ENCODE assay signal across 8 mouse cellular contexts in genomic region chr14:17402751-17403479, GRCm38 (mm10).
A peak's percentile ranks its signal among the peaks of the same experiment; 100 is the strongest.
DNase-seq lines count a peak whose midpoint lies in the region; ATAC-seq and TF ChIP-seq lines count a peak whose summit lies in the region.

No protein-coding gene starts in this region.

- intact Hi-C loops in gastrocnemius, postnatal 14 days (cut with DNase I; ENCODE audit: low total_unique reads) = no loop called here

- peaks cover 3% of the 10 kb centered on the region; the same call in 1 of the 2 replicates for H3K4me1 ChIP-seq in E14TG2a.4 (replicated peaks; ENCODE audit: low read depth, low read length)
- H3K4me1 ChIP-seq in kidney, postnatal 0 days (replicated peaks; ENCODE audit: insufficient read depth, low read length) = no peaks in the 10 kb centered on the region
- H3K4me1 ChIP-seq in lung, adult 2 months (ENCODE audit: control insufficient read depth, insufficient read depth, low read length) = no peaks in the 10 kb centered on the region; the same call in 1 of the 2 replicates

- 32% methylated on average over 7 of the region's 7 CpGs for WGBS in kidney, postnatal 0 days
- WGBS in lung, adult 2 months = 40% methylated on average over 7 of the region's 7 CpGs

- no peak for TF ChIP-seq POLR2A in lung, adult 2 months (IDR thresholded peaks at IDR 0.05; ENCODE audit: borderline replicate concordance, extremely low read depth, low read depth, low read length)

- DNase-seq in B cell, adult 2 months = peak; percentile 44 to 51
- peak; percentile 5 for DNase-seq in cerebellum, adult 9-11 months
- peak; percentile 5 for DNase-seq in gastrocnemius, postnatal 14 days
- peak; percentile 90 for DNase-seq in kidney, postnatal 0 days (ENCODE audit: low spot score)
- no peak for DNase-seq in lung, adult 2 months
- DNase-seq in urinary bladder, postnatal 10 days (ENCODE audit: low spot score) = no peak

- ATAC-seq in kidney, postnatal 0 days (replicated peaks; ENCODE audit: low FRiP score, low read depth) = peak; percentile 80
- peak; percentile 76 for ATAC-seq in neutrophil, adult 5-6 weeks (ENCODE audit: extremely low read depth, insufficient number of reproducible peaks, low FRiP score, poor library complexity, severe bottlenecking)

- no peak overlapping the region for H3K4me2 ChIP-seq in kidney, postnatal 0 days (ENCODE audit: low read length)

- H3K9ac ChIP-seq in kidney, postnatal 0 days (ENCODE audit: low read depth, low read length) = no peak overlapping the region

- H3K27ac ChIP-seq in kidney, postnatal 0 days = no peak overlapping the region

- no peaks in the 10 kb centered on the region for H3K27me3 ChIP-seq in E14TG2a.4 (ENCODE audit: insufficient read depth, low read length)
- H3K27me3 ChIP-seq in kidney, postnatal 0 days (ENCODE audit: insufficient read depth, low read length) = no peaks in the 10 kb centered on the region

- H3K36me3 ChIP-seq in E14TG2a.4 (ENCODE audit: insufficient read depth, low read length) = no peaks in the 10 kb centered on the region
- H3K36me3 ChIP-seq in kidney, postnatal 0 days (ENCODE audit: insufficient read depth, low read length) = no peaks in the 10 kb centered on the region

- no peaks in the 10 kb centered on the region; the same call in 1 of the 2 replicates for H3K9me3 ChIP-seq in E14TG2a.4 (ENCODE audit: low read length)
- no peaks in the 10 kb centered on the region for H3K9me3 ChIP-seq in kidney, postnatal 0 days (replicated peaks; ENCODE audit: low read length)

- TF ChIP-seq CTCF in E14TG2a.4 (conservative IDR thresholded peaks at IDR 0.05; ENCODE audit: low read length) = peak; percentile 50
- peak; percentile 84 for TF ChIP-seq CTCF in kidney, postnatal 0 days (IDR thresholded peaks at IDR 0.05; ENCODE audit: low read depth)
- TF ChIP-seq CTCF in lung, adult 2 months (IDR thresholded peaks at IDR 0.05; ENCODE audit: insufficient read depth, low read length) = peak; percentile 65

- H3K4me3 ChIP-seq in E14TG2a.4 (replicated peaks; ENCODE audit: low read length) = no peak overlapping the region
- H3K4me3 ChIP-seq in kidney, postnatal 0 days (replicated peaks; ENCODE audit: low read depth, low read length) = no peak overlapping the region
- no peak overlapping the region for H3K4me3 ChIP-seq in lung, adult 2 months (replicated peaks; ENCODE audit: extremely low read depth, low read depth, low read length)

Comparison
In these comparisons a context has a peak if more than half of its experiments do, and no peak if none do; other contexts are left out.
1. DNase-seq: peak in B cell, adult 2 months (2 of 2), cerebellum, adult 9-11 months (single experiment), gastrocnemius, postnatal 14 days (single experiment) and kidney, postnatal 0 days (single experiment); none in lung, adult 2 months (single experiment) and urinary bladder, postnatal 10 days (single experiment).
2. Peak in every context shown above with its lines, with median percentiles within 50 percentile points of each other: CTCF ChIP-seq.